8 mouse cellular contexts compared by ENCODE assay signal in the genomic region with DNA sequence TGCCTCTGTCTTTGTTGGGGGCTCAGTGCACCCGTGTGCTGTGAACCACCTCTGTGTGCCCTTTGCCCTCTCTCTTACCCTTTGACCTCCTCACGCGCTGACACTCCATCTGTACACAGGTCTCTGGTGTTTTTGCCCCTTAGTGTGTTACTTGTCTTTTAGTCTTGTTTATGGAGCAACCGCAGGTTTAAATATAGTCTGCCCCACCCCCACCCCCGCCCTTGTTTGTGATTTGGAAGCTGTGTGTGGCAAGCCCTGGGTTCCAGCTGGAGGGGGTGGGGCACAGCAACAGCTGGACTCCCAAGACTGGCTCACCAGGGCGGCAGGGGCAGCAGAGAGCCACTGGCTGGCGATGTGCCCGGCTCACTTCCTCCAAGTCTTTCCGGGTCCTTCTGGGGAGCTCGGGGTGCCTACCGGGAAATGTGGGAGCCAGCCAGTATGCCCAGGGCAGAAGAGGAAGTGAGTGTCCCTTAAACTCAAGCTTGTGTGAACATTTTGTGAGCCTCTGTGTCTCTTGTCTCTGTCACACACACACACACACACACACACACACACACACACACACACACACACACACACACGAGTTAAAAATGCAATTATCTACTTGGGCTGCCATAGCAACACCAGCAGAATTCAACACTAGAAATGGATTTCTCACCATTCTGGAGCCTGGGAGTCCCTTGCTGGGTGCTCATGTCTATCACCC. TPM values are rescaled to one million over a fixed set of nuclear protein-coding genes. Genes with fewer than 3 reads are reported as not detected.
DNase-seq lines count a peak whose midpoint lies in the region; ATAC-seq and TF ChIP-seq lines count a peak whose summit lies in the region.

No protein-coding gene starts in this region.

- H3K27me3 ChIP-seq in G1E (ENCODE audit: insufficient read depth, low read length): peaks cover 39% of the 10 kb centered on the region

- no peaks in the 10 kb centered on the region for H3K36me3 ChIP-seq in G1E (replicated peaks)

- peaks cover 7% of the 10 kb centered on the region for H3K4me1 ChIP-seq in G1E (ENCODE audit: insufficient read depth, low read depth, low read length)

- H3K4me3 ChIP-seq in G1E (ENCODE audit: low read depth, low read length): no peak overlapping the region

- peak; percentile 51 for DNase-seq in G1E (ENCODE audit: low spot score)
- peak; percentile 56 for DNase-seq in embryo, embryonic 9.5 days (ENCODE audit: extremely low spot score)
- peak; percentile 99 for DNase-seq in heart, adult 11 months
- DNase-seq in kidney, adult 11 months: peak; percentile 65
- DNase-seq in left cerebral cortex, postnatal 36 days (ENCODE audit: low spot score in 2 of 2): peak; percentile 42 to 52
- DNase-seq in right cerebral cortex, postnatal 10 days (ENCODE audit: low spot score in 2 of 2): peak; percentile 82 to 85
- no peak for DNase-seq in cerebellum, adult 8-10 months

- no peak for ATAC-seq in G1E (ENCODE audit: extremely low read depth, insufficient number of reproducible peaks, low FRiP score, poor library complexity, severe bottlenecking)
- ATAC-seq in megakaryocyte progenitor cell, adult 5-6 weeks (replicated peaks; ENCODE audit: poor library complexity): peak; percentile 94

- TF ChIP-seq CTCF in G1E (IDR thresholded peaks at IDR 0.05; ENCODE audit: low read depth, low read length): no peak

- intact Hi-C loops in left cerebral cortex, postnatal 36 days (cut with DNase I): loop anchor here (5.0 kb wide), 1 partner anchor 45 kb away; no protein-coding TSS in a partner anchor

- H3K9me3 ChIP-seq in G1E (replicated peaks): no peaks in the 10 kb centered on the region

RNA-seq across cellular contexts. Expression of a gene that starts 7.4 kb away (rescaled TPM):
- total RNA-seq in G1E (2014; fragmentation: Nextera tagmentation) (not detected in 2 replicates), G1E (2017) (not detected in 2 replicates)
- not detected in 2 replicates for polyA plus RNA-seq in G1E (2012)
- under 1 TPM; 0.22 to 0.27 TPM for total RNA-seq in left cerebral cortex, postnatal 36 days (2021)
- total RNA-seq in megakaryocyte progenitor cell, adult 5-6 weeks (2015): not detected in 2 replicates
- not detected in 2 replicates for total RNA-seq in megakaryocyte progenitor cell, adult 5-6 weeks (2017)

RNA-seq across cellular contexts. Expression of a gene that starts 19.8 kb away (rescaled TPM):
- 40.5 and 42.9 TPM in 2 replicates for total RNA-seq in G1E (2014; fragmentation: Nextera tagmentation)
- total RNA-seq in G1E (2017): 43.3 and 53.2 TPM in 2 replicates
- 3.2 and 4.0 TPM in 2 replicates for polyA plus RNA-seq in G1E (2012)
- total RNA-seq in left cerebral cortex, postnatal 36 days (2021): 10 to 100 TPM; 18.1 to 21.6 TPM
- total RNA-seq in megakaryocyte progenitor cell, adult 5-6 weeks (2015): 23.4 and 25.9 TPM in 2 replicates
- 32.7 and 34.0 TPM in 2 replicates for total RNA-seq in megakaryocyte progenitor cell, adult 5-6 weeks (2017)

RNA-seq across cellular contexts. Expression of a gene that starts 35.5 kb away (rescaled TPM):
- total RNA-seq in G1E (2014; fragmentation: Nextera tagmentation) (3.8 and 4.6 TPM in 2 replicates), G1E (2017) (5.6 and 6.1 TPM in 2 replicates)
- polyA plus RNA-seq in G1E (2012): 4.7 and 8.2 TPM in 2 replicates
- total RNA-seq in left cerebral cortex, postnatal 36 days (2021): not detected
- total RNA-seq in megakaryocyte progenitor cell, adult 5-6 weeks (2015): 0.07 and 0.15 TPM in 2 replicates
- total RNA-seq in megakaryocyte progenitor cell, adult 5-6 weeks (2017): not detected in 2 replicates

RNA-seq across cellular contexts. Expression of a gene that starts 53.6 kb away (rescaled TPM):
- not detected in 2 replicates for total RNA-seq in G1E (2014; fragmentation: Nextera tagmentation)
- total RNA-seq in G1E (2017): not detected in 2 replicates
- polyA plus RNA-seq in G1E (2012): not detected in 2 replicates
- total RNA-seq in left cerebral cortex, postnatal 36 days (2021): 1 to 10 TPM; 2.8 to 3.4 TPM
- not detected in 2 replicates for total RNA-seq in megakaryocyte progenitor cell, adult 5-6 weeks (2015)
- not detected in 2 replicates for total RNA-seq in megakaryocyte progenitor cell, adult 5-6 weeks (2017)

Comparison
In these comparisons a context has a peak if more than half of its experiments do, and no peak if none do; other contexts are left out.
1. RNA of a gene that starts 35.5 kb away (total RNA-seq): 3.8 to 6.1 TPM in G1E; not detected in left cerebral cortex, postnatal 36 days and 0.07 to 0.15 TPM in megakaryocyte progenitor cell, adult 5-6 weeks; every median in the first group is over 4 times any median in the second.